Mouse (Mus musculus) Patski (cell line): ENCODE measurements around the gene Ptger1. TPM values are rescaled to one million over a fixed set of nuclear protein-coding genes. Genes with fewer than 3 reads are reported as not detected.
A peak's percentile ranks its signal among the peaks of the same experiment; 100 is the strongest.

Experiments
- ATAC-seq: fragments of 100-300 bp; one replicate; pipeline ENCODE4 v1.8.0; 2021
- CTCF ChIA-PET: fragments of 350-600 bp; sonication (Branson Sonifier 250); formaldehyde crosslinking; loops from one replicate; lab custom pipeline; 2022; ENCODE audit warnings: inconsistent platforms; lab: Charles Lee
- POLR2A ChIA-PET: fragments of 350-600 bp; sonication (Branson Sonifier 250); formaldehyde crosslinking; loops from one replicate; lab custom pipeline; 2022; ENCODE audit warnings: antibody characterized with exemption, inconsistent platforms; lab: Charles Lee
- DNase-seq: peaks from one replicate; pipeline ENCODE4 v3.0.0-alpha.2; 2011; ENCODE audit warnings: low read depth, low spot score
- H3K27me3 ChIP-seq: fragments of 371-371 bp; one replicate; pipeline ENCODE4 v1.5.1; 2021
- CTCF ChIP-seq: fragments of 100-300 bp; IDR thresholded peaks from one replicate; pipeline ENCODE4 v1.5.1; 2021
- in situ Hi-C: fragments of 300-500 bp; cut with MboI; formaldehyde crosslinking; loops from 3 replicates; pipeline ENCODE4 v1.11.1; 2018; ENCODE audit warnings: low pct_unique_long_range_greater_than_20kb, mixed read lengths
- polyA plus RNA-seq: library from polyadenylated mRNA; unstranded; gene quantifications from one replicate; pipeline ENCODE4 v1.2.3, GENCODE M21; 2021

Gene Ptger1
- polyA plus RNA-seq, 1 experiment from 2014 or later: 3.1 TPM

DNA sequence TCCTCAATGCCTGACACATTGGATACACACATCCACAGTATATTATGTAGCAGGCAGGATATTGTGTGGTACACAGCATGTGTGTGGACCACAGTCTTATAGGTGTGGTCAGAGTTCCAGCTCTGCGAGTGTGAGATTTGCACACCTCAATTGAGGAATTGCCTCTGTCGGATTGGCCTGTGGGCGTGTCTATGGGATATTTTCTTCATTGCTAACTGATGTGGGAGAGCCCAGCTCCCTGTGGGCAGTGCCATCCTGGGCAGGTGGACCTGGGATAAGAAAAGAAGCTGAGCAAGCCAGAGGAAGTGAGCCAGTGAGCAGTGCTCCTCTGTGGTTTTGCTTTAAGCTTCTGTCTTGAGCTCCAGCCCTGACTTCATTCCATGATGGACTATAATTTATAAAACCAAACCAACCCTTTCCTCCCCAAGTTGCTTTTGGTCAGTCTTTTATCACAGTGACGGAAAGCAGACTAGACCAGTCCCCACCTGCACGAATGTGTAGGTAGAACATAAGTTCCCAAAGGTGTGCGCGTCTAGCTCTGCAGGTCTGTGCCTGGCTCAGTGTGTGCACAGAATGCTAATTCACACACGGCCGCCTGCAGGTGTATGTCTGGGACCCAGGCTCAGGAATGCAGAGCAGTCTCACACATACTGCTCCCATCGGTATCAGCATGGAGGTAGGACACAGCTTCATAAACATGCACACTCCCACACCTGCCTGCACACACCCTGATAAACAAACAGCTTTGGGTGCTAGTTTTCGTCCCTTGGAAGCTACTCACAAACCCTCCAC lies 28.1 kb downstream of the Ptger1 start:
- H3K27me3 ChIP-seq: no peaks in the 10 kb centered on the region
- ATAC-seq (no peak), DNase-seq (no peak)
- in situ Hi-C loops: no loop called here
- ChIA-PET POLR2A (interaction anchor here (0.5 to 0.9 kb wide), 2 partner anchors 11 to 86 kb away, joined by 3 read pairs; no protein-coding TSS in a partner anchor), CTCF (interaction anchor here (1.0 to 1.5 kb wide), 2 partner anchors 10 to 85 kb away, joined by 3 to 4 read pairs; no protein-coding TSS in a partner anchor)
- TF ChIP-seq CTCF: no peak

DNA sequence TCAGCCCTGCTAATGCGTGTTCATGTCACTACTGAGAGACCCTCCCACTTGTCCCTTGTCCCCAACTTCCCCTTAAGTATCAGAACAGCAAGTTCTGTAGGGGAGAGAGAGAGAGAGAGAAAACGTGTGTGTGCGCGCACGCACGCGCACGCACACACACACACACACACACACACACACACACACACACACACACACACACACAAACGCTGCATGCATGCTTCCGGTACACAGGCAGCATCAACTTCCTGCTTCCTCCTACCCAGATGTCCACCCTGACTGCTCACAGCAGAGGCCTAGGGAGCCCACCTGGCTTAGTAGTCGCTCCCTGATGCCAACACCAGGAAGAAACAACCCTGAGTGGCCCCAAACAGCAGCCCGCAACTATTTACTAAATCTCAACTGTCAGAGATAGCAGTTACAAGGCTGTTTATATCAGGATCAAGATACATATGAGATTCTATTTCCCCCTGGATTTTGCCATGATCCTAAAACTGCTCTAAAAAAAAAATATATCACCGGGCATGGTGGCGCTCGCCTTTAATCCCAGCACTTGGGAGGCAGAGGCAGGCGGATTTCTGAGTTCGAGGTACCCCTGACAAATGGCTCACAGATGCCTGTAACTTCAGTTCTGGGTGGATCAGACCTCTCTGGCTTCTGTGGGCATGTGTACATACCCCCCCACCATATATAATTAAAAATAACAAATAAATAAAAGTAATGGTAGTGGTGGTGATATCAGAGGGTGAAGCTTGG lies 29.1 kb downstream of the Ptger1 start:
- CTCF ChIA-PET: interaction anchor here (1.0 kb wide), 1 partner anchor 21 kb away, joined by 3 read pairs; no protein-coding TSS in a partner anchor
- POLR2A ChIA-PET: no interaction called here
- no peak for DNase-seq

DNA sequence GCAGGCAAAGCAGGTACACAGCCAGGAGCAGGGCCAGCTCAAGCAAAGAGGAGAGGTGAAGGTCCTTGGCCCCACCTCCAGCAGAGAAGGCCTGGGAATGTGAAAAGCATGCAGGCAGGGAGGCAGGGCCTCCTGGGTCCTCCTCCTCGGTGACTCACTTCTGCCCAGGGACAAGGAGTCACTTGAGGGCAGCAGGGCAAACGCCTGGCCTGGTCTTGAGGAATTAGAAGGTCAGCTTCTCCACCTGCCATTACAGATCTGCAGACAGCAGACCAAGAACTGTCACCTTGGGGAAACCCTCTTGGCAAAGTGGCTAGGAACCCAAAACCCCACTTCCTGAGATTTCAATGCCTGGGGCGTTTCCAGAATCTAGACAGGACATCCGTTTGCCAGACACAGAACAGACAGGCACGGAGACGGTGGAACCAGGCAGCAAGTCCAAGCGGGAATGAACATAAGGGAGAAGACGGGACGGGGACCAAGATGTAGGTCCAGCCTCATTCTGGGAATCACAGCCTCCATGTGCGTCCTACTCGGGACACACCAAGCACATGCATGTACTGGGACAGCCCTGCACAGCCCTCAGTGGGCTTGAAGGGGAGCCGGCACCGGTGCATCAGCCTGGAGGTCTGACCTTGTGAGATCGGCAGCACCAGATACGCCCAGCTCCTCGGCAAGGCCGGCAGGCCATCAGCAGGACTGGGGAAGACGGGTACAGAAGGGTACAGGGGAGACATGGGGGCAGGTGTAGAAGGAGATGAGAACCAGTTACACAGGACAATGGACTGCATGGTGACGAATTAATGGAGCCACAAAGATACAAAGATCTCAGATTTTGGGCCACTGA lies 31.1 kb downstream of the Ptger1 start:
- peak; percentile 49 for ATAC-seq
- in situ Hi-C loops: no loop called here

More for the DNA sequence above, 29.1 kb downstream of the Ptger1 start:
- no peaks in the 10 kb centered on the region for H3K27me3 ChIP-seq
- in situ Hi-C loops: no loop called here
- ATAC-seq: no peak
- TF ChIP-seq CTCF: no peak

DNA sequence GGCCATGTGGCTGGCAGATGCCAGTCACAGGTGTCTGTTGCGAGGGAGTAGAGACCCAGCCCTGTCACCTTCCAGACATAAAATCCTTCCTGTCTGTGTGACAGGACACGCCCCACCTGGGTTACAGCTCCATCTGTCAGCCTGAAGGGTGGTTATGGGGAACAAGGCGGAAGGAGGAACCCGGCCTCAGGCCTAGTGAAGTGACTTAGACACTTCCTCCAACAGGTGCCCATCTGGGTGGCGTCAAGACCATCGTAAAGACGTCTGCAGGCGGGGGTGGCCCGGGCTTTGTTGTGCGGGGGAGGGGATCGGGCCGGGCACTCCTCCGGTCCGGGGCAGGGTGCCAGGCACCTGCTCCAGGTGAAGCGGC lies 31.8 kb downstream of the Ptger1 start:
- H3K27me3 ChIP-seq: no peaks in the 10 kb centered on the region
- ChIA-PET POLR2A (interaction anchor here (1.0 to 2.6 kb wide), 3 partner anchors 16 to 25 kb away, joined by 3 to 12 read pairs (median 5); partner anchors contain the start of gene Ddx39), CTCF (no interaction called here)
- DNase-seq: no peak
- no peak for TF ChIP-seq CTCF
- peak; percentile 14 for ATAC-seq
- in situ Hi-C loops: no loop called here

More for the DNA sequence above, 31.1 kb downstream of the Ptger1 start:
- DNase-seq: no peak
- CTCF ChIA-PET: no interaction called here
- no peaks in the 10 kb centered on the region for H3K27me3 ChIP-seq
- POLR2A ChIA-PET: interaction anchor here (1.8 to 2.6 kb wide), 2 partner anchors 17 to 24 kb away, joined by 5 to 12 read pairs; partner anchors contain the start of gene Ddx39
- no peak for TF ChIP-seq CTCF

DNA sequence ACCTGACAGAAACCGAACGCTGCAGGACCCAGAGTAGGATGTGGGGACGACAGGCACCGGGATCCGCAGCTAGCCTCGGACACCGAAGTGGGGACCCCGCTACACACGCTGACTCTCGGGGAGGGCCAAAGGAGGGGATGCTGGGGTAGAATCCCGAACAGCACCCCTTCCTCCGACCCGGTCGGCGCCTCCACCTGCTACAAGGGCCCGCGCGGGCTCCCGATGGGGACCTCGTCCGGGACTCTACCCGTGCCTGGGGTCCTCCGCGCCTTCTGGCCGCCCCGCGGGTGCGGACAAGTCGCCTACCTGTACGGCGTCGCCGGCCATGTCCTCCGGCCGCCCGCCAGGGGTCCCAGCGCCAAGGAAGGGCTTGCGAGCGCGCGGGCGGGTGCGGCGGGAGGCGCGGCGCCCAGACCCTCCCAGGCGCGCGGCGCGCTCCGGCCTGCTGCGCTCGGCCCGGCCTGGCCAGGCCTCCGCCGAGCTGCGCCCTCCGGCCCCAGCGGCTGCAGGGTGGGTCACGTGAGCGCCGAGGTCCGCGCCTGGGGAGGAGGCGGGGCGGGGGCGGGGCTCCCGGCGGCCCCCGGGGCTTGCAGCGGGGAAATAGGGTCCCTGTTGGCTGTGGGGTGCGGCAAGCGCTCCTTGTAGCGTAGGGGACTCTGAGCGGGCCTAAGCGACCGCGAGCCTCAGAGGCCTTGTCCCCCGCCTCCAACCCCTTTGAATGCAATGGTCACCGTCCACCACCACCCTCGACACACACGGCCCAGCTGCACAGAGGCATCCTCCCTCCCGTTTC lies 32.4 kb downstream of the Ptger1 start, which contains the start of gene Pkn1:
Gene Pkn1, minus strand, starts transcription at position 519 of the 793 bp plus-strand sequence.
- ChIA-PET CTCF (interaction anchor here (1.0 kb wide), 1 partner anchor 36 kb away, joined by 3 read pairs; no protein-coding TSS in a partner anchor), POLR2A (interaction anchor here (0.5 to 2.6 kb wide), 4 partner anchors 15 to 33 kb away, joined by 3 to 12 read pairs (median 4); partner anchors contain the start of gene Ddx39)
- in situ Hi-C loops: no loop called here
- TF ChIP-seq CTCF: no peak
- no peak for DNase-seq
- peak; percentile 82 for ATAC-seq
- H3K27me3 ChIP-seq: no peaks in the 10 kb centered on the region

DNA sequence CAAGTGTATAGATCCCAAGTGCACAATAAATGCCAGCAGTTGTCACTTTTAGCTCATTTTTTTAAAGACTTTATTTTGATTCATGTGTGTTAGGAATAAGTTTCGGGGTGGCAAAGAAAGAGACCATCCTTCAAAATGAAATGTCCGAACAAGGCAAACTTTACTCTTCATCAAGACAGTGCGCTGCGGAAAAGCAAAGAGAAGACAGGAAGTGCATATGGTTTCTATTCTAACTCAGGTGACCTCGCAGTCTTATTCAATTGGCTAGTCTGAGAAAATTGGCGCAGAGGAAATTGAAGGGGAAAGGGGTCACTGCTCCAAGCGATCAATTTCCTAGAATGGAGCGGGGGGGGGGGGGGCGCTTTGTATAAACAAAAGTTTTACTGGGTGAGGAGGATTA lies 33.1 kb downstream of the Ptger1 start:
- DNase-seq (no peak), ATAC-seq (no peak)
- POLR2A ChIA-PET: interaction anchor here (0.5 to 2.6 kb wide), 3 partner anchors 15 to 34 kb away, joined by 3 to 12 read pairs (median 3); partner anchors contain the start of gene Ddx39
- in situ Hi-C loops: no loop called here
- CTCF ChIA-PET: interaction anchor here (1.0 kb wide), 1 partner anchor 37 kb away, joined by 3 read pairs; no protein-coding TSS in a partner anchor
- H3K27me3 ChIP-seq: no peaks in the 10 kb centered on the region
- no peak for TF ChIP-seq CTCF

DNA sequence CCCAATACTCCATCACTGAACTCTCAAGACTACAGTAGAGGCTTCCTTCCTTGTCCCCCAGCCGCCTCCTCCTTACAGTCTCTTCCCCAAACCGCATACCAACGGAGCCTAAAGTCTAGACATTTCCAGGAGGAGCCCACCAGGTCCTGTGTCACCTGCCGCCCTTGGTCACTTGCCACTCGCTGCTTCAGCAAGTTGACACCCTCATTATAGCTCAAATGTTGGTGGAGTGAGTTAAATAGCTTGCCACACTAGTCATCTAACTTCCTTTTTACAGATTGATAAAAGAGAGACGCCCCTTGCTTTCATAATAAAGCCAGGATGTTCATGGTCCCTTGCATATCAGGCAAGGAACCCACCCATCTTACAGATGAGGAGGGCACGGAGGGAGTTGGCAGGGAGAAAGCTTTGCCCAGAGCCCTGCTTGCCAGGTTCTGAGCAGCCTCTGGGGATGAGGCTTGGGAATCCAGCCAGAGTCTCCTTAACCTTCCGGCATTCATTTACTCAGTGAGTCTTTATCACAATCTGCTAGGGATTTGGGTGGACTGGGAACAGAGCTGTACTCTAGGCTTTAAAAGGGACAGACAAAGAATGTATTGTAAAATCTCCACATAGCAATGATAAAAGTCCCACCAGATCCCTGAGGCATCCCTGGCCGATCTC lies 34.1 kb downstream of the Ptger1 start:
- in situ Hi-C loops: no loop called here
- no peak for TF ChIP-seq CTCF
- ATAC-seq: no peak
- CTCF ChIA-PET: interaction anchor here (1.8 kb wide), 1 partner anchor 14 kb away, joined by 4 read pairs; no protein-coding TSS in a partner anchor
- no peaks in the 10 kb centered on the region for H3K27me3 ChIP-seq
- no peak for DNase-seq
- POLR2A ChIA-PET: no interaction called here

DNA sequence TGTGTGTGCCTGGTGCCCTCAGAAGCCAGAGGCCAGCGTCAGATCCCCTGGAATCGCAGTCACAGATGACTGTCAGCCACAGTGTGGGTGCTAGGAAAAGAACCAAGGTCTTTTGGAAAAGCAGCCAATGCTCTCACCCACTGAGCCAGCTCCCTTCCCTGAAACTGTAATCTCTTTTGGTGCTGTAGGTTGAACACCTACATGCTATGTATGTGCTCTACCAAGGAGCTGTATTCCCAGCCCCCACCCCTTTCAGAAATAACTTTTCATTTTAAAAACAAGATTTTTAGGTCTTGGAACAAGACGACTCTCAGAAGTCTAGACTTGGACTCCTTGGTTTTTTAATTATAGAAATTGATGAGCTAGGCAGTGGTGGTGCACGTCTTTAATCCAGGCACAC lies 36.9 kb downstream of the Ptger1 start:
- ChIA-PET POLR2A (interaction anchor here (1.0 kb wide), 1 partner anchor 12 kb away, joined by 3 read pairs; the partner anchor contains the start of gene Ddx39), CTCF (interaction anchor here (1.8 kb wide), 1 partner anchor 11 kb away, joined by 7 read pairs; the partner anchor contains the start of gene Ddx39)
- ATAC-seq (no peak), DNase-seq (no peak)
- in situ Hi-C loops: no loop called here
- no peaks in the 10 kb centered on the region for H3K27me3 ChIP-seq
- TF ChIP-seq CTCF: no peak

DNA sequence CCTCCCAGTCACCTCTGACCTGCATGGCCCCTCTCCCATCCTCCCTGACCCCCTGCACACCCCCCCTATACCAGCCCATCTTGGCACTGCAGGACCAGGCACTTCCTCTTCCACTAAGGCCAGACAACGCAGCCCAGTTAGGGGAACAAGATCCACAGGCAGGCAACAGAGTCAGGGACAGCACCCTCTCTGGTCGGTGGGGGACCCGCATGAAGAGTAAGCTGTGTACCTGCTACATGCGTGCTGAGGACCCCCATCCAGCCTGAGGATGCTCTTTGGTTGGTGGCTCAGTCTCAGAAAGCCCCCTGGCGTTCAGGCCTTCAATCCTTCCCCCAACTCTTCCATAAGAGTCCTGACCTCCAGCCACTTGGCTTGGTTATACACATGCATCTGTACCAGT lies 39.9 kb downstream of the Ptger1 start:
- DNase-seq: no peak
- POLR2A ChIA-PET: no interaction called here
- in situ Hi-C loops: no loop called here
- H3K27me3 ChIP-seq: no peaks in the 10 kb centered on the region
- CTCF ChIA-PET: no interaction called here
- no peak for ATAC-seq
- no peak for TF ChIP-seq CTCF
